Mouse (Mus musculus) heart, adult 2 months (tissue): ENCODE data around the gene Nck1. TPM values are rescaled to one million over a fixed set of nuclear protein-coding genes. Genes with fewer than 3 reads are reported as not detected.

Source experiments
- DNase-seq, 2 experiments: peaks; one replicate each; pipeline ENCODE4 v3.0.0; 2021
- H3K27ac ChIP-seq: fragments of 200-600 bp; 2 replicates; pipeline ENCODE4 v1.8.1; 2022
- H3K27me3 ChIP-seq: fragments of 200-500 bp; 2 replicates; pipeline ENCODE4 v1.6.1; 2012; ENCODE audit warnings: mild to moderate bottlenecking, low read length, inconsistent platforms, mixed read lengths; ENCODE audit not compliant: control insufficient read depth, insufficient read depth
- H3K36me3 ChIP-seq: fragments of 200-500 bp; 2 replicates; pipeline ENCODE4 v1.6.1; 2012; ENCODE audit warnings: low read length, inconsistent platforms; ENCODE audit not compliant: control insufficient read depth, insufficient read depth
- H3K4me1 ChIP-seq: fragments of 200-500 bp; 2 replicates; pipeline ENCODE4 v1.6.1; 2011; ENCODE audit warnings: low read length; ENCODE audit not compliant: control insufficient read depth, insufficient read depth
- H3K4me3 ChIP-seq: fragments of 200-600 bp; 2 replicates; pipeline ENCODE4 v1.8.1; 2022
- H3K79me2 ChIP-seq: fragments of 200-500 bp; replicated peaks from 2 replicates; pipeline ENCODE4 v1.6.1; 2012; ENCODE audit warnings: mild to moderate bottlenecking, inconsistent platforms, low read length, moderate library complexity, mixed read lengths; ENCODE audit not compliant: control insufficient read depth, insufficient read depth
- H3K9ac ChIP-seq: fragments of 200-500 bp; 2 replicates; pipeline ENCODE4 v1.6.1; 2012; ENCODE audit warnings: low read depth, mild to moderate bottlenecking, control low read depth, inconsistent platforms, low read length, mixed read lengths
- CTCF ChIP-seq: fragments of 200-600 bp; IDR thresholded peaks from 2 replicates; pipeline ENCODE4 v1.8.1; 2022; ENCODE audit warnings: antibody characterized with exemption, mild to moderate bottlenecking, moderate library complexity
- EP300 ChIP-seq: fragments of 200-500 bp; IDR thresholded peaks from 2 replicates; pipeline ENCODE4 v1.6.1; 2011; ENCODE audit warnings: low read depth, low read length, control low read depth; ENCODE audit not compliant: insufficient read depth
- POLR2A ChIP-seq: fragments of 200-500 bp; IDR thresholded peaks from 2 replicates; pipeline ENCODE4 v1.6.1; 2011; ENCODE audit warnings: mild to moderate bottlenecking, low read depth, low read length, control low read depth; ENCODE audit not compliant: insufficient read depth
- WGBS: fragments of 180-500 bp; shearing (Covaris S2); methylation state at CpG from one replicate; pipeline ENCODE4 v1.1.7; 2018; 5-methylcytosine and 5-hydroxymethylcytosine counted together
- intact Hi-C: fragments of 180-260 bp; cut with DNase I; formaldehyde crosslinking; loops from one replicate; pipeline ENCODE4 v1.15.1; 2025
- polyA plus RNA-seq: library from polyadenylated mRNA; depleted of rRNA; stranded (reverse); fragments of >200 nt; gene quantifications from 2 replicates; pipeline ENCODE4 v1.2.3, GENCODE M21; 2012
- total RNA-seq, 2 experiments: library from RNA; stranded (reverse); gene quantifications; 2 replicates each; pipeline ENCODE4 v1.2.3; 2021

Nck1 gene
- total and polyA plus RNA-seq, 3 experiments = 7.0 to 47.5 (median 41.7) TPM

- peak overlapping the region; percentile 84 for H3K9ac ChIP-seq
- under 1% methylated on average over 38 of the region's 38 CpGs for WGBS
- TF ChIP-seq POLR2A (no peak), CTCF (no peak), EP300 (no peak)
- DNase-seq = no peak
- peak overlapping the region; percentile 93 for H3K4me3 ChIP-seq
- intact Hi-C loops = loop anchor here (1.0 to 10.0 kb wide), 5 partner anchors 25 to 610 kb away; partner anchors contain the start of gene Slc35g2
- H3K27me3 ChIP-seq = no peaks in the 10 kb centered on the region
- H3K79me2 ChIP-seq = 0 out of 2 replicates have a peak, but pooled peaks cover 3% of the 10 kb centered on the region
- peaks cover 1% of the 10 kb centered on the region; the same call in 1 of the 2 replicates for H3K4me1 ChIP-seq
- peaks cover 18% of the 10 kb centered on the region for H3K36me3 ChIP-seq
- peak overlapping the region; percentile 96 for H3K27ac ChIP-seq
Observed at GRCm38 (mm10) chr9:100544948-100545714, 803 bp downstream of the Nck1 start.

DNA sequence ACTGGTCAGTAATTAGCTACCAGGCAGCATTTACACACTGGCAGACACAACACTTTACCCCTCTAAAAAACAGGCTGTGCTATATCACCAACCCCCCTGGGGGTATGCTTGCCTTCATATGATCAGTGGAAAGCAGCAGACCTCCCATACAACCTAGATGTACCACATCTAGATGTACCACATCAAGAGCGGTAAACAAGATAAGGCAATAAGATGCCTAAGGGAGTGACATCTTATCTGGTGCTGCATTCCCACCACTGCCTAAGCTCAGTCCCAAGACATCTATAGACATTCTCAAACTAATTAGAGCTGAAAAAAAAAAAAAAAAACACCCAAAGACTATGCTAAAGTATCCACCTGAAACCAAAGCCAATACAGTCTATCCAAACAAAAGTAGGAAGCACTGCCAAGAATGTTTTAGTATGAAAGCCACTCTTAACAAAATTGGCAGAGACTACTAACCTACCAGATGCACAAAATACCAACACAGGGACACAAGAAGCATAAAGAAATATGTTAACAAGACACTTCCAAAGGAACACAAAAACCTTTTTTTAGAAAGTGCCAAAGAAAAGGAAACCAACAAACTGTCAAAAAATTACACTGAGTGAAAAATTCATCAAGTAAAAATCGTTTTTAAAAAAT lies 10.2 kb downstream of the Nck1 start:
- Histone ChIP-seq H3K9ac (no peak overlapping the region), H3K27me3 (no peaks in the 10 kb centered on the region), H3K79me2 (peaks cover 9% of the 10 kb centered on the region), H3K4me3 (no peak overlapping the region), H3K4me1 (peaks cover 15% of the 10 kb centered on the region), H3K36me3 (peaks cover 20% of the 10 kb centered on the region), H3K27ac (no peak overlapping the region)
- DNase-seq = no peak
- intact Hi-C loops = no loop called here
- no peak for TF ChIP-seq POLR2A
- TF ChIP-seq CTCF = no peak
- no peak for TF ChIP-seq EP300
- 41% methylated on average over 2 of the region's 2 CpGs for WGBS

DNA sequence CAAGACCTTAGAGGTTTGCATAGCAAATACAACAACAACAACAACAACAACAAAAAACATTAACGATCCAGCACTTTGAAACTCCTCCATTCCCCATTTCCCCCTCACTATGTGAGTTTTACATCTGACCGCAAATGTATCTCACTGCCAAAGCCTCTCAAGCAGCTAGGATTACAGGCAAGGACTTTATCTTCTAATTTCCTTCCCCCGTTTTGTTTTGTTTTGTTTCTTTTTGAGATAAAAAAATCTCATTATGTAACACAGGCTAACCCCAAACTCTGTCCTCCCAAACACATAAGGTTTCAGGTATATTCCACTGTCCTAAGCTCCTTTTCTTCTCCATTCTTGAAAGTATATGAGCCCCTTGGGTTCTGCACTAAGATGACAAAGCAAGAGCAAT lies 11.2 kb downstream of the Nck1 start:
- no peak for TF ChIP-seq CTCF
- Histone ChIP-seq H3K27me3 (no peaks in the 10 kb centered on the region), H3K4me1 (peaks cover 14% of the 10 kb centered on the region), H3K79me2 (peaks cover 12% of the 10 kb centered on the region), H3K27ac (no peak overlapping the region), H3K4me3 (no peak overlapping the region), H3K36me3 (peaks cover 15% of the 10 kb centered on the region), H3K9ac (no peak overlapping the region)
- DNase-seq = no peak
- 47% methylated on average over 3 of the region's 3 CpGs for WGBS
- intact Hi-C loops = no loop called here

DNA sequence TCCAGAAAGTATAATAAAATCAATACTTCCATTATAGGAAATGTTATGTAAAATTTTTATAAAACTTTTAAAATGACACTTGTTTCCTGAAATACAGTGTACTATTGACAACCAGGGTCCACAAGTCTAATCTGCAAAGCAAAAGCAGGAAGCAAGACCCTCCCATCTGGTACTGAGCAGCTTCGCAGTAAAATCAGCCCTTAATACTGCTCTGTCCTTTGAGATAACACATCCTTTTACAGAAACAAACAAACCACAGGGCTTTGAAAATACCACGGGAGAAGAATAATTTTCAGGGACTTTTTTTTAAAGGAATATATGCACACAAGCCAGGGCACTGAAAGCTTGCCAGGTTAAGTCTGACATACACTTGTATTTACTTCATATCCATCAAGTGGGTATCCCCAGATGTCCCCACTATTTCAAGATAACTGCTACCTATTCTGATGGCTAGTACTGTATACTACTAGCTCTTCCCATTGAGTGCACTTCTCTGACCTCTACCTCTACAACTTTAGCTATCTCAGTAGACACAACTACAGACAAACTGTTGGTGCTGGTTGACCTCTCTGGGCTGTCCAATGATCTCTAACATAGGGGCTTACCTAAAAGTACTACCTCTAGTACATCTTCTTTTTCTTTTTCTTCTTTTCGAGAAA lies 13.0 kb downstream of the Nck1 start:
- TF ChIP-seq CTCF (no peak), EP300 (no peak), POLR2A (no peak)
- 26% methylated on average over 3 of the region's 3 CpGs for WGBS

DNA sequence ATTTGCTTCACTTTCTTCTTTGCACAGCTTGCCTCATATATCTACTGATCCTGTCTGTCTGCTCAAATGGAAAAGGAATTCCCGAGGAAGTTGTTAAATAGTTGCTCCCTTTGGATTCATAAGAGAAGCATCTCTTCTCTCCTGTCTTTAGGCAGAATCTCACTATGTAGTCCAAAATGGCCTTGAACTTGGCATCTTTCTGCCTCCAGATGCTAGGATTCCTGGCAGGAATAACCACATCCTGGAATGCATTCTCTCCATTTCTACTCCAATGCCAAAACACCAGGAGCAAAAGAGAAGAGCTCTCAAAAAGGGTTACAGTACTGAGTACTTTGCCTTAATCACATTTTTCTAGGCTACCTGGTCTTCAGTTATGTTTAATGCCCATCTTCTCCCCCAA lies 14.6 kb downstream of the Nck1 start:
- Histone ChIP-seq H3K4me1 (peaks cover 13% of the 10 kb centered on the region), H3K9ac (no peak overlapping the region), H3K4me3 (no peak overlapping the region), H3K27ac (no peak overlapping the region), H3K27me3 (no peaks in the 10 kb centered on the region), H3K79me2 (peaks cover 14% of the 10 kb centered on the region), H3K36me3 (peaks cover 15% of the 10 kb centered on the region)
- 30% methylated on average over 1 of the region's 1 CpGs for WGBS
- DNase-seq = no peak
- intact Hi-C loops = no loop called here
- TF ChIP-seq EP300 = no peak
- no peak for TF ChIP-seq CTCF
- no peak for TF ChIP-seq POLR2A

More for the DNA sequence above, 13.0 kb downstream of the Nck1 start:
- intact Hi-C loops = no loop called here
- H3K36me3 ChIP-seq = peaks cover 15% of the 10 kb centered on the region
- H3K4me3 ChIP-seq = no peak overlapping the region
- H3K79me2 ChIP-seq = peaks cover 14% of the 10 kb centered on the region
- H3K27ac ChIP-seq = no peak overlapping the region
- no peak for DNase-seq
- no peaks in the 10 kb centered on the region for H3K27me3 ChIP-seq
- no peak overlapping the region for H3K9ac ChIP-seq
- H3K4me1 ChIP-seq = peaks cover 14% of the 10 kb centered on the region
